Mouse (Mus musculus): ENCODE results near the gene Lpin2.

GRCm38 (mm10) chr17:71250819-71251600, 68.7 kb downstream of the Lpin2 start:
- TF ChIP-seq GATA1 (IDR thresholded peaks at IDR 0.05; ENCODE audit: borderline replicate concordance, low read length) (no peak), FLI1 (IDR thresholded peaks at IDR 0.05; ENCODE audit: low read length) (no peak)
